8 mouse cellular contexts compared by ENCODE assay signal in the genomic region with DNA sequence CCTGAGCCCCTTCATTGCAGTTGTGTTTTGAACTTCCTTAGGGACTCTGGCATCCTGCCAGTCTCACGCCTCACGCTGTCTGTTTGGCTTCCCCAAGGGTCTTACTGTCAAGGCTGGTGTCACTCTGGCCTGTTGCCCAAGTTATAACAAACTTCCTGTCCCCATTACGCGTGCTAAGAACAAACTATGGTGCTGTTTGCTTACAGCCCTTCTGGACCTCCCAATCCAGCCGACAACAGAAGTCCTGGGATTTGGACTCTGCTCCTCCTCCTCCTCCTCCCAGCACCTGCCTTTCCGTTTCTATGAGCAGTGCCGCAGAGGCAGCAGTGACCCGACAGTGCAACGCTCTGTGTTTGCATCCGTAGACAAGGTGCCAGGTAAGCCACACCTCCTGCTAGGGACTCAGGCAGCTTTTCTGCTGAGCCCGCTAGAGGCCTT.
DNase-seq lines count a peak whose midpoint lies in the region.

No protein-coding gene starts in this region.

- peak; percentile 31 to 58 for DNase-seq in adrenal gland, postnatal 36 days
- DNase-seq in adrenal gland, adult (ENCODE audit: inconsistent age in 2 of 2, low spot score in 1 of 2): no peak
- peak; percentile 31 for DNase-seq in ovary, postnatal 36 days (ENCODE audit: low spot score)
- DNase-seq in ovary, adult 18-20 months (ENCODE audit: low spot score): no peak
- peak; percentile 83 for DNase-seq in kidney, postnatal 10 days
- DNase-seq in naive thymus-derived CD4-positive, alpha-beta T cell, adult 2 months (ENCODE audit: low read depth): peak; percentile 57
- no peak for DNase-seq in gastrocnemius, adult 18-20 months (ENCODE audit: low spot score)
- no peak for DNase-seq in frontal cortex, adult 2 months (ENCODE audit: extremely low spot score in 1 of 2, low spot score in 1 of 2)

Comparison
In these comparisons a context has a peak if more than half of its experiments do, and no peak if none do; other contexts are left out.
1. DNase-seq: peak in adrenal gland, postnatal 36 days (2 of 2), ovary, postnatal 36 days (single experiment), kidney, postnatal 10 days (single experiment) and naive thymus-derived CD4-positive, alpha-beta T cell, adult 2 months (single experiment); none in adrenal gland, adult (0 of 2), ovary, adult 18-20 months (single experiment), gastrocnemius, adult 18-20 months (single experiment) and frontal cortex, adult 2 months (0 of 2).